Mouse (Mus musculus) embryonic facial prominence, embryonic 11.5 days (tissue): ENCODE measurements around the gene Gba. TPM values are rescaled to one million over a fixed set of nuclear protein-coding genes. Genes with fewer than 3 reads are reported as not detected.

Experiments used
- ATAC-seq: fragments of 200-750 bp; cut with Nextera tagmentation; replicated peaks from 2 replicates; pipeline ENCODE4 v1.8.0; 2017; ENCODE audit warnings: low read depth; ENCODE audit not compliant: insufficient number of reproducible peaks, low FRiP score, low TSS enrichment
- DNase-seq: peaks from one replicate; pipeline ENCODE4 v3.0.0-alpha.2; 2015; ENCODE audit warnings: low spot score
- H3K27ac ChIP-seq: fragments of 300-500 bp; sonication (generic); replicated peaks from 2 replicates; pipeline ENCODE4 v1.5.1; 2014; ENCODE audit warnings: mild to moderate bottlenecking, low read depth, low read length, control low read depth
- H3K27me3 ChIP-seq: fragments of 300-500 bp; sonication (generic); 2 replicates; pipeline ENCODE4 v1.6.1; 2014; ENCODE audit warnings: mild to moderate bottlenecking, low read length, moderate library complexity, mixed read lengths; ENCODE audit not compliant: control insufficient read depth, insufficient read depth
- H3K36me3 ChIP-seq: fragments of 300-500 bp; sonication (generic); replicated peaks from 2 replicates; pipeline ENCODE4 v1.6.1; 2014; ENCODE audit warnings: low read depth, mild to moderate bottlenecking, low read length, moderate library complexity, mixed read lengths; ENCODE audit not compliant: control insufficient read depth, insufficient read depth
- H3K4me1 ChIP-seq: fragments of 300-500 bp; sonication (generic); 2 replicates; pipeline ENCODE4 v1.6.1; 2014; ENCODE audit warnings: low read length, mixed read lengths; ENCODE audit not compliant: control insufficient read depth, insufficient read depth
- H3K4me2 ChIP-seq: fragments of 300-500 bp; sonication (generic); 2 replicates; pipeline ENCODE4 v1.6.1; 2014; ENCODE audit warnings: low read depth, mild to moderate bottlenecking, control low read depth, low read length, moderate library complexity
- H3K4me3 ChIP-seq: fragments of 300-500 bp; sonication (generic); 2 replicates; pipeline ENCODE4 v1.5.1; 2014; ENCODE audit warnings: low read depth, low read length, control low read depth
- H3K9ac ChIP-seq: fragments of 300-500 bp; sonication (generic); replicated peaks from 2 replicates; pipeline ENCODE4 v1.6.1; 2014; ENCODE audit warnings: mild to moderate bottlenecking, control low read depth, low read length
- H3K9me3 ChIP-seq: fragments of 300-500 bp; sonication (generic); replicated peaks from 2 replicates; pipeline ENCODE4 v1.6.1; 2016; ENCODE audit warnings: mild to moderate bottlenecking, low read length, inconsistent platforms, mixed read lengths; ENCODE audit not compliant: control insufficient read depth
- WGBS: fragments of 180-500 bp; shearing (Covaris S2); extraction: QIAGEN DNeasy Blood & Tissue Kit; methylation state at CpG from one replicate; pipeline ENCODE4 v1.1.7; 2014; 5-methylcytosine and 5-hydroxymethylcytosine counted together
- polyA plus RNA-seq: library from polyadenylated mRNA; unstranded; fragments of >200 nt; fragmentation: Nextera tagmentation; extraction: Ambion mirVana; gene quantifications from 2 replicates; pipeline ENCODE4 v1.2.1, GENCODE M21; 2014

Gene Gba
- polyA plus RNA-seq, 1 experiment from 2014 or later: 34.6 TPM

DNA sequence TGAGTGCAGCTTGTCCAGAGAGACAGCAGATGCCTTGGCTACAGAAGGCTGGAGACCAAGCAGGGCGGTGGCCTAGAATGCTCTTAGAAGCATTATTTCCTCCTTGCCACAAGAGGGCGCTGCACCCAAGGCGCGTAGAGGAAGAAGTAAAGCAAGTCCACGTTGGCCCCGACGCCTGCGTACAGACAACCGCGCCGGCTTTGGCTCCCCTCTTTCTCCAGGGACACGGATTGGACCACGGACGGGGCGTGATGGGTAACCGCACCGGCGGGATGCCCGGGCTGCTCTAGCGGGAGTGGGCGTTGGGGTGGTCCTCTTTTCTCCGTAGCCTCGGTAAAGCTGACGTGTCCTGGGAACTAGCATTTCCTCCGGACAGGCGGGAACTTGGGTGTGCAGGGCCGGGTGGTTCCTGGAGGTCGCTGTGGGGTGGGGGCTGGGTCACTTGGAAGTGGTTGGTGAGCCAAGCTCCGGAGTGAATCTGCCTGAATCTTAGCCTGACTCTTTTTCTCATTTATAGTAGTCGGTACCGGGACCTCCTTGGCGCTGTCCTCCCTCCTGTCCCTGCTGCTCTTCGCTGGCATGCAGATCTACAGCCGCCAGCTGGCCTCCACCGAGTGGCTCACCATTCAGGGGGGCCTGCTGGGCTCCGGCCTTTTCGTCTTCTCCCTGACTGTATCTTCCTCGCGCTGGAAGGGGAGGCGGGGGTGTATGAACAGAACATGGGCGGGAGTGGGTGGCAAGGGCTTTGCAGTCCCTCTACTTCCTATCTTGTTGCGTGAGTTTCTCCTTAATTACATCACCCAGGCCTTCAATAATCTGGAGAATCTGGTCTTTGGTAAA is 43.8 kb downstream of the Gba start, which contains the start of gene Trim46:
Gene Trim46 (minus strand): TSS at position 49 of the 840 bp plus-strand sequence.
- DNase-seq (peak; percentile 94), ATAC-seq (peak; percentile 50)
- under 1% methylated on average over 42 of the region's 42 CpGs for WGBS
- Histone ChIP-seq H3K9me3 (no peaks in the 10 kb centered on the region), H3K9ac (peak within 1 kb of the TSS; percentile 79), H3K27me3 (no peaks in the 10 kb centered on the region), H3K36me3 (no peaks in the 10 kb centered on the region; the same call in 1 of the 2 replicates), H3K4me3 (peak within 1 kb of the TSS; percentile 76), H3K4me1 (peaks cover 9% of the 10 kb centered on the region), H3K4me2 (peak within 1 kb of the TSS; percentile 75), H3K27ac (no peak within 1 kb of the TSS; the same call in 1 of the 2 replicates)

DNA sequence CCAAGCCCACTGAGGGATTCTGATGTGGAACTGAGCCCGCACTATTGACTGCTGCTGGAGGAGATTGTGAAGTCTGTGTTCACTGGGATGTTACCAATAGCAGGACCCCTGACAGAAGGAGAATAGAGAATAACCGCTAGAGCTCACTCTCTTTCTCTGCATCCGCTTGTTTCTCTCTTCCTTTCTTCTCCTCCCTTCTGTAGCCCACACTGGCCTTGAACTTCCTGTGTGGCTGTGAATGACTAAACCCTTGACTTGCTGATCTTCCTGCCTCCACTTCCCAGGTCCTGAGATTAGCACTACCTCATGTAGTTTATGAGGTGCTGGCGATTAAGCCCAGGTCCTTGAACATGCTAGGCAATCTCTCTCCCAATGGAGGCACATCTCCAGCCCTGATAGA is 44.7 kb downstream of the Gba start:
- H3K27ac ChIP-seq: no peak overlapping the region
- 84% methylated on average over 4 of the region's 4 CpGs for WGBS
- H3K9me3 ChIP-seq: no peaks in the 10 kb centered on the region
- ATAC-seq: no peak
- no peak overlapping the region for H3K9ac ChIP-seq
- H3K4me1 ChIP-seq: peaks cover 10% of the 10 kb centered on the region
- no peaks in the 10 kb centered on the region; the same call in 1 of the 2 replicates for H3K36me3 ChIP-seq
- no peaks in the 10 kb centered on the region for H3K27me3 ChIP-seq
- DNase-seq: no peak
- no peak overlapping the region for H3K4me2 ChIP-seq
- H3K4me3 ChIP-seq: 0 out of 2 replicates have a peak overlapping the region, but pooled peaks have one; percentile 76

DNA sequence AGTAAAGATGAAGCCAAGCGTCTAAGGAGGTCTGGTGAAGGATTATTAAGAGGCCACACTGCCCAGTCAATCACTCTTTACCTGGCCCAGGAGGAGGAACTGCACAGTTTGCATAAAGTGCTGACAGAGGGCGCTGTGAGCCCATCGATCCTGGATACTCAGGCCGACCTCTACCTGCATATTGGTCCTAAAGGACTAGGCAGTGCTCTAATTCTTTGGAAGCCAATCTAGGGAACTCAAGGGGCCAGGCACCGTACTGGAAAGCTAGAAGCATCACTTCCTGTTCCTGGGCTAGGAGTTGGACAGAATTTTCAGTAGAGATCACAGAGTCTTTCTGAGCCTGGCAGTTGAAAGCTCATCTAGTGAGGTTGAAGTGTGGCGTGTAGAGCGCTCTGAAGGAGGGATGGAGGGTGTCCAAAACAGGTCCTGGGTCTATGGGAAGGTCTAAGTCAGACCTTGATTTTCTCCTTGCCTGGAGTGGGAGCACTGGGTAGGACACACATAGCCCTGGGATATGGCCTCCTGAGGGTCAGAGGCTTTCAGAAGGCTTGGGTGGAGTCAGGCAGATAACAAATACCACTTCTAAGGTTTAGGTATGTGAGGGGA is 47.8 kb downstream of the Gba start:
- no peaks in the 10 kb centered on the region; the same call in 1 of the 2 replicates for H3K36me3 ChIP-seq
- H3K4me3 ChIP-seq: no peak overlapping the region
- ATAC-seq (0 out of 2 replicates have a peak, but pooled peaks have one; percentile 11), DNase-seq (peak; percentile 72)
- no peaks in the 10 kb centered on the region for H3K27me3 ChIP-seq
- no peaks in the 10 kb centered on the region for H3K9me3 ChIP-seq
- 15% methylated on average over 7 of the region's 7 CpGs for whole genome bisulfite sequencing
- peaks cover 4% of the 10 kb centered on the region for H3K4me1 ChIP-seq
- no peak overlapping the region for H3K9ac ChIP-seq
- H3K27ac ChIP-seq: no peak overlapping the region
- H3K4me2 ChIP-seq: no peak overlapping the region

DNA sequence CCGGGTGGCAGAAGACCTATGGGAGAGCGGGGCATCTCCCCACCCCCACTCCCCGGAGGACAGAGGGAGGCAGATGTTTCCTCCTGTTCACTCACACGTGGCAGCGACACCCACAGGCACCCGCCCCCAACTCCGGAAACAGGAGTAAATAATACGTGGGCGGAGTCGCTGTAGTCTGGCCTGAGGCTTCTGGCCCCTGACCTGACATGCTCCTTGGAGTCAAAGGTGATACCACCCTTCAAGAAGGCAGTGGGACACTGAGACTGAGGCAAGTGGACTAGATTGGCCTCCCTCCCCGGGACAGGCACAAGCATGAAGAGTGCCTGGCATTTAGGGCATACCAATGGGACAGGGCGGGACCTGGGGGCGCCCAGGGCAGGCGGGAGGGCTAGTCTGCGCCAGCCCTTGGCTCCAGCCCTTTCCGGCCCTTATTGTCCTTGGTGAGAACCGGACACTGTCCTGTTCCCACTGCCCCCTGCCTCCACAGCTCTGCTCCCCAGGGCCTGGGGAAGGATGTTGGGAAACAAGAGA is 48.7 kb downstream of the Gba start:
- Histone ChIP-seq H3K27me3 (no peaks in the 10 kb centered on the region), H3K27ac (no peak overlapping the region), H3K4me1 (peaks cover 4% of the 10 kb centered on the region), H3K9ac (peak overlapping the region; percentile 22; the same call in 1 of the 2 replicates), H3K36me3 (no peaks in the 10 kb centered on the region; the same call in 1 of the 2 replicates), H3K4me2 (peak overlapping the region; percentile 34), H3K9me3 (no peaks in the 10 kb centered on the region), H3K4me3 (no peak overlapping the region)
- 1% methylated on average over 17 of the region's 17 CpGs for WGBS
- peak; percentile 46; the same call in 1 of the 2 replicates for ATAC-seq
- peak; percentile 55 for DNase-seq

DNA sequence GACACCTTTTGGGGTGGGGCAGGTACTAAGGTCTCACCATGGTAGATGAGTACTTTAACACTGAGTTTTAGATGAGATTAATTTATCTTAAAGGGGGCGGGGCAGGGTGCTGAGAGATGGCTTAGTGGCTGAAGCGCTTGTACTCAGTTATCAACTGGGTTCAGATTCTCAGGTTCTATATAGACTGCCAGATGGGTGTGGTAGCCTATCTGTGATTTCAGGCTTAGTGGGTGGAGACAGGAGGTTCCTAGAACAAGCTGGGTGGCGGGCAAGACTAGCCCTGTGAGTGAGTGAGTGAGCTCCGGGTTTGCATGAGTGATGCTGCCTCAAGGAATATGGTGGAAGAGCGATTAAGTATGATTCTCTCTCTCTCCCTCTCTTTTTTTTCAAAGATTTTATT is 52.3 kb downstream of the Gba start:
- H3K4me1 ChIP-seq: peaks cover 4% of the 10 kb centered on the region
- H3K9ac ChIP-seq: no peak overlapping the region
- no peaks in the 10 kb centered on the region for H3K9me3 ChIP-seq
- ATAC-seq (no peak), DNase-seq (no peak)
- no peaks in the 10 kb centered on the region for H3K27me3 ChIP-seq
- no peak overlapping the region for H3K4me2 ChIP-seq
- no peak overlapping the region for H3K27ac ChIP-seq
- H3K4me3 ChIP-seq: no peak overlapping the region
- no peaks in the 10 kb centered on the region for H3K36me3 ChIP-seq
- WGBS: 93% methylated on average over 5 of the region's 5 CpGs

DNA sequence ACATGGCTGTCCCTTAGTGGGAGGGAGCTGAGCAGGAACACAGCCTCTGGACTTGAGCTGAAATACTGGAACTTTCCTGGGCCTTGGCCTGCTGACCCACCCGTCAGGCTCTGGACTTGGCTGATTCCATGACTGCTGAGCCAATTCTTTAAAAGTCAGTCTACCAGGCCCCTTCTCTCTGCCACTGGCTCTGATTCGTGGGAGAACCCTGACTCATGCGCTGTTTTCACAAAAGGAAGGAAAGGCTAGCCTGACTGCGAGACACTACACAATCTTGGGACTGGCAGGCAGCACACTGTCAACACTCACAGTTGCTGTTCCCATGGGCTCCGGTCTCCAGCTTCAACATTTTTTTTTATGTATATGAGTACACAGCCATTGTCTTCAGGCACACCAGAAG is 53.4 kb downstream of the Gba start:
- Histone ChIP-seq H3K27ac (no peak overlapping the region), H3K4me2 (no peak overlapping the region), H3K36me3 (no peaks in the 10 kb centered on the region), H3K9me3 (no peaks in the 10 kb centered on the region), H3K4me1 (peaks cover 4% of the 10 kb centered on the region), H3K9ac (no peak overlapping the region), H3K27me3 (no peaks in the 10 kb centered on the region), H3K4me3 (no peak overlapping the region)
- no peak for ATAC-seq
- WGBS: 78% methylated on average over 5 of the region's 5 CpGs
- DNase-seq: no peak
